Mouse (Mus musculus) brain, embryonic 14.5 days (tissue): Measurements from ENCODE around the gene Tcf7l2.

Experiments used
- CTCF ChIP-seq: fragments of 200-500 bp; IDR thresholded peaks from 2 replicates; pipeline ENCODE4 v1.5.1; 2012; ENCODE audit warnings: inconsistent platforms, mild to moderate bottlenecking, moderate library complexity, borderline replicate concordance; ENCODE audit not compliant: insufficient read depth, insufficient read length; ENCODE audit errors: extremely low read depth
- POLR2A ChIP-seq: fragments of 200-500 bp; IDR thresholded peaks from 2 replicates; pipeline ENCODE4 v1.6.1; 2012; ENCODE audit warnings: mild to moderate bottlenecking, inconsistent platforms, borderline replicate concordance; ENCODE audit not compliant: poor library complexity, insufficient read depth, insufficient read length, severe bottlenecking; ENCODE audit errors: extremely low read depth

DNA sequence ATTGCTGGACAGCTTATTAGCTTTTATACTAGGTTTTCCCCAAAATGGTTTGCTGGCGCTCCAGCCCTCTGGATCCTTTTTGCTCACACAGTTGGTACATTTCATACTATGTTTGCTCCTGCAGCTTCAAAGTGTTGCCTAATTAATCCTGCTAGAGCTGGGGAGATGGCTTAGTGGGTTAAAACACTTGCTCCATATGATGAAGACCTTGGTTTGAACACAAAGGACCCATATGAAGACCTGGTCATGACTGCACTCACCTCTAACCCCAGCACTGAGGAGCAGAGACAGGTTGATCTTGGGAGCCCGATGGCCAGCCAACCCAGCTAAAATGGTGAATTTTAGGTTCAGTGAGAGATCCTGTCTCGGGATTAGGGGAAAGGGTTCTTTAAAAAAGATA lies 195.4 kb downstream of the Tcf7l2 start:
- TF ChIP-seq POLR2A: no peak
- no peak for TF ChIP-seq CTCF
